Mouse (Mus musculus) embryonic fibroblast, embryonic 13.5 days (primary cell): ENCODE measurements around the gene Unc13a. TPM values are rescaled to one million over a fixed set of nuclear protein-coding genes. Genes with fewer than 3 reads are reported as not detected.

Experiments
- H3K27ac ChIP-seq: 2 replicates; pipeline ENCODE4 v1.5.1; 2012; ENCODE audit warnings: low read length, control low read depth, inconsistent platforms; ENCODE audit not compliant: insufficient read depth
- H3K4me1 ChIP-seq: 2 replicates; pipeline ENCODE4 v1.6.1; 2011; ENCODE audit warnings: low read length; ENCODE audit not compliant: control insufficient read depth, insufficient read depth
- H3K4me3 ChIP-seq: 2 replicates; pipeline ENCODE4 v1.5.1; 2011; ENCODE audit warnings: mild to moderate bottlenecking, control low read depth, low read length; ENCODE audit not compliant: insufficient read depth
- CTCF ChIP-seq: IDR thresholded peaks from 2 replicates; pipeline ENCODE4 v1.5.1; 2011; ENCODE audit warnings: mild to moderate bottlenecking, control low read depth, low read length, moderate library complexity, borderline replicate concordance; ENCODE audit not compliant: insufficient read depth
- POLR2A ChIP-seq: IDR thresholded peaks from 2 replicates; pipeline ENCODE4 v1.6.1; 2011; ENCODE audit warnings: low read depth, mild to moderate bottlenecking, control low read depth, low read length, moderate library complexity
- polyA plus RNA-seq: library from polyadenylated mRNA; stranded (reverse); fragments of >200 nt; gene quantifications from 2 replicates; pipeline ENCODE4 v1.2.4, GENCODE M21; 2011; ENCODE audit warnings: low read depth; ENCODE audit not compliant: missing spikeins, insufficient read length

Gene Unc13a
- polyA plus RNA-seq, 1 experiment: 1.9 TPM

DNA sequence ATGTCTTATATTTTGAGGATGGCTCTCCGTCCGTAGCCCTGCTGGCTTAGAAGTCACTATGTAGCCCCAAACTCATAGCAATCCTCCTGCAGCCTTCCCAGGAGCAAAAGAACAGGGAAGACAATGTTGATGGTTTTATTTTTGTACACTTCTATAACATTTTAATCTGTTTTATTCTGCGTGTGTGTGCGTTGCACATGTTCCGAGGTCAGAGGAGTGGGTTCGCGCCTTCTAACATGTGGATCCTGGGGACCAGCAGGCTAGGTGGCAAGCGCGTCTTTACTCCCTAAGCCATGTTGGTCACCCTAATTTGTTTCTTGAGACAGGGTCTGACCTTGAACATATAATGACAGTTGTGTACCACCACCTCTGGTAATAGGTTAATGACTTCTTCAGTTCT is 5.2 kb upstream of the Unc13a start:
- peak overlapping the region; percentile 59; the same call in 1 of the 2 replicates for H3K4me3 ChIP-seq
- no peak for TF ChIP-seq CTCF
- TF ChIP-seq POLR2A: no peak
- peaks cover 7% of the 10 kb centered on the region for H3K4me1 ChIP-seq
- no peak overlapping the region for H3K27ac ChIP-seq

DNA sequence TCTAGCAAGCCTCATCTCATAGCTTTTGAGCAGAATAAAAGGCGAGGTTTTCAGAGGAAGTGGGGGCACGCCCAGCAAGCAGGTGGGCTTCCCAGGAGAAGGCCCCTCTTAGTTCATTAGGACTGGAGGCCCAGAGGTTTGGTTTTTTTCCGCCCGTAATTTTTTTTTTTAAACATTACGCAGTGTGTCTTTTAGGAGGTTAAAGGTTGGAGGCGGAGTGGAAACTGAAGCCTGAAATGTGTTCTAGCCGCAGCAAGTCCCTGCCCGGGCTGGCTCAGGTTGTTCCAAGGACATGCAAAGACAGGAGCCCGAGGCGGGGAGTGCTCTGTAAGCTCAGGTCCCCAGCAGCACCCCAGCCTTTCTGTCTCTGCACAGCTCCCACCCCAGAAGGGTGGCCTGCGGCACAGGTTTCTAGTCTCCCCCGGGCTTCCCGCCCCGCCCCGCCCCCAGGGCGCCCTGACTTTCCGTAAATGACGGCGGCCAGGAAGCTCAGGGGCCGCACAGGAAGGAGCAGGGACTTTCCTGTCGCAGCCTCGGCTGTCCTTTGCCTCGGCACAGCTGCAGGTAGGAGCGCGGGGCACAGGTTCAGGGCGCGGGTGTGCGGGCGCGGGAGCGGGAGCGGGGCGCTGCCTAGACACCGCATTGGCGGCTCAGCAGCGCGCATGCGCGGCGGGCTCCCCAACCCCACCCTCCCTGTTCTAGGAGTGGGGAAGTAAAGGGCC is 4.6 kb upstream of the Unc13a start, which contains the start of gene Jak3:
TSS of gene Jak3 (plus strand) at position 277 of the 722 bp plus-strand sequence.
- peak within 1 kb of the TSS; percentile 59 for H3K4me3 ChIP-seq
- H3K27ac ChIP-seq: no peak within 1 kb of the TSS
- TF ChIP-seq CTCF: no peak
- TF ChIP-seq POLR2A: peak; percentile 75
- peaks cover 5% of the 10 kb centered on the region for H3K4me1 ChIP-seq

DNA sequence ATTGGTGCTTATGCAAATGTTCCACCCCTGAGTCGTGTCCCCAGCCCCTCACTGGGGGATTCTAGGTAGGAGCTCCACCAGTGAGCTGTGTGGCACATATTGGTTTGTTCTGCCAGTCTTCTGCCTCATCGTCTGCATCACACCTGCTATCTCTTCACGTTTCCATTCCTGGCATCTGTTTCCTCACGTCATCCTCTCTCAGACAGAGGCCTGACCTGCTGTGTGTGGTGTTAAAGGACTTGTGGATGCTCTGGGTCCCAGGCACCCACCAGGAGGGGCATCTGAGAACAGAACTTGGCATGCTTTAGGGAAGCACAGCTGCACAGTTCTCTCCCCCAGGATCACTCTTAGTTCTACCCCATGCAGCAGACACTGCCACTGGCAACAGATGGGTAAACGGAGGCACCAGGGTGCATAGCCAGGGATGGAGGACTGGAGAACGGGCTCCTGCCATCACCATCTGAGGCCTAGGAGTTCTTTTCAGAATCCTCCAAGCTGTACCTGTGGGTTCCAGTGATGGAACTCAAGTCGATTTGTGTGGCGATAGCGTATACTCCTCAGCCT is 4.0 kb upstream of the Unc13a start:
- TF ChIP-seq POLR2A (no peak), CTCF (no peak)
- peaks cover 5% of the 10 kb centered on the region for H3K4me1 ChIP-seq
- no peak overlapping the region for H3K27ac ChIP-seq
- peak overlapping the region; percentile 59; the same call in 1 of the 2 replicates for H3K4me3 ChIP-seq

DNA sequence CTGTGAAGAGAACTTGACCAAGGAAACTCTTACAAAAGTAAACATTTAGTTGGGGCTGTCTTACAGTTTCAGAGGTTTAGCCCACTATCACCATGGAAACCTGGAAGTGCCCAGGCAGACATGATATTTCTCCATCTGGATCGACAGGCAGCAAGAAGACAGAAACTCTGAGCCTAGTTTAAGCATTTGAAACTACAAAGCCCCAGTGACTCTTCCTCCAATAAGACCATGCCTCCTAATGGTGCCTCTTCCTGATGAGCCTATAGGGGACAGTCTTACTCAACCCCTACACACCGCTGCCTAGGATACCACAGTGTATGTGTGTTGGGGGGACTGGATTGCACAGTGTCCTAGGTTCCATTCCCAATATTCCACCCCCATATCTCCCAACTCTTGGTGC is 2.5 kb upstream of the Unc13a start:
- TF ChIP-seq POLR2A: no peak
- TF ChIP-seq CTCF: no peak
- Histone ChIP-seq H3K27ac (no peak overlapping the region), H3K4me3 (no peak overlapping the region), H3K4me1 (peaks cover 5% of the 10 kb centered on the region)

DNA sequence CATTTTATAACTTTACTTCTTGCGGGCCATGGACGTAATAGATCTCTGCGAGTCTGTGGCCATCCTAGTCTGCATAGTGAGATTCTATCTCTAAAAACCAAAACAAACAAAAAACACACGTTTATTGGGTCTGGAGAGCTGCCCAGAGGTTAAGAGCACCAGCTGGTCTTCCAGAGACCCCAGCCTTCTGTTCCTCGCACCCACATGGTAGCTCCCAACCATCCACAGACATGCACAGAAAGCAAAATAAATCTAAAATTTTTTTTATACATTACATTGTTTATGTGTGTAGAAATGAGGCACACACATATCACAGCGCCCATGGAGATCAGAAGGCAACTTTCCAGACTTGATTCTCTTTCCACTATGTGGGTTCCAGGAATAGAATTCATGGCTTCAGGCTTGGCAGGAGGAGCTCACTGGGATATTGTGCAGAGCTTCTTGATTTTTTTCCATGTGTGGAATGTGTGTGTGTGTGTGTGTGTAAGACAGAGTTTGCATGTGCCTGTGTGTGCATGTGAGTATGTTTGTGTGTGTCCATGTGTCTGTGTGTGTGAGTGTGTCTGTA is 695 bp upstream of the Unc13a start:
- no peak overlapping the region for H3K4me3 ChIP-seq
- H3K4me1 ChIP-seq: peaks cover 14% of the 10 kb centered on the region
- H3K27ac ChIP-seq: no peak overlapping the region
- peak; percentile 27; the same call in 1 of the 2 replicates for TF ChIP-seq POLR2A
- no peak for TF ChIP-seq CTCF

DNA sequence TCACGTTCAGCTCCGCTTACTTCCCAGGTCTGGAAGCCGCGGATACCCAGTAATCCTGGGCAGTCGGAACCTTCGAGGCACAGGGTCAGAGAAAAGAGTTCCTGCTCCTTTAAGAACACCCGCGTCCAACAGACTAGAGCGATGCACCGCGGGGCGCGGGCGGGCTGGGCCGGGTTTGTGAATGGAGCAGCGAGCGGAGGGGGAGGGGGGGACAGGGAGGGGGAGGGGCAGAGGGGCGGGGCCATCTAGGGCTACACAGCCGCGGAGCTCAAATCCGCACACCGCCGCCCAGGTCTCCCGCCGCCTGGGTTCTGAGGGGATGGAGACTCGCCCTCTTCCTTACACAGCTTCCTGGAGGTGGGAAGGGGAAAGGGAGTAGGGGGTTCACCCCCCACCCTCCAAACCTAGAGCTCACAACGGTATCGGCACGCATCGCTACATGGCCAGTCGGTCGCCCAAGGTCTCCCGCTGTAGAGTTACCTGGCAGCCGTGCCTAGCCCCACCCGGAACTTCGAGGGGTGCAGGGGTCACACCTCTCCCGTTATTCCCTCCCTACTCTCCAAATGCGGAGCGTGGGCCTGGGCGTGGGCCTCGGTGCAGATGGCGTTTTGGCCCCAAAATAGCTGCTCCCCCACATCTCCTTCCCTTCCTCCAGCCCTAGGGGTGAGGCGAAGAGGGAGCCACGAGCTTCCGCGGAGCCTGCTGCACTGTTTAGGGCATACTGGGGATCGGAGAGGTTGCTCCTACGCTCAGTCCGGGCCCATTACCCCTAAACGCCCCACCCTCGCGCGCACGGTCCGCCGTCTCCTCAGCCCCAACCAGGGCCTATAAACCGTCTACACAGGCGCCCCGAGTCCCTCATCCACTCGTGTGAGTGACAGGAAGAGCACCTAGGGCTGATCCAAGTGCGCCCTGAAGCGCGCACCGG is 672 bp downstream of the Unc13a start:
- Histone ChIP-seq H3K27ac (no peak overlapping the region; the same call in 1 of the 2 replicates), H3K4me3 (peak overlapping the region; percentile 54), H3K4me1 (peaks cover 14% of the 10 kb centered on the region)
- TF ChIP-seq POLR2A: no peak; the same call in 1 of the 2 replicates
- no peak for TF ChIP-seq CTCF

DNA sequence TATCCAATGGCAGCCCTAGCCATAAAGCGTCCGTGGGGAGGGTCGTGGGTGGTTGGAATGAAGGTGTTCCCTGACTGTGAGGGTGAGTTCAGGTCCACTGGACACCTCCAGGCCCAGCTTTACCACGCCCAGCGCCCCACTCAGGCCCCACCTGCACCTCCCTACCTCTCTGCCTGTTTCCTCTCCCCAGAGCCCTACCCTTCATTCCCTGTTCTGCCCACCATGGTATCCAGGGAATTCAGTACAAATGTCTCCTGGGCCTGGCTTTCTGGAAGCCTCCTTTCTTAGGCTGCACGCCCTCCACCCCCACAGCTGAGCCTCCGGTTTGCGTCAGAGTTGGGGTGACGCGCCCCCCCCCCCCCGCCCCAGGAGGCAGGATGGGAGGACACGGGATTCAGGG is 1.4 kb downstream of the Unc13a start:
- H3K4me1 ChIP-seq: peaks cover 9% of the 10 kb centered on the region; the same call in 1 of the 2 replicates
- peak overlapping the region; percentile 18; the same call in 1 of the 2 replicates for H3K4me3 ChIP-seq
- TF ChIP-seq CTCF (no peak), POLR2A (no peak)
- no peak overlapping the region for H3K27ac ChIP-seq

DNA sequence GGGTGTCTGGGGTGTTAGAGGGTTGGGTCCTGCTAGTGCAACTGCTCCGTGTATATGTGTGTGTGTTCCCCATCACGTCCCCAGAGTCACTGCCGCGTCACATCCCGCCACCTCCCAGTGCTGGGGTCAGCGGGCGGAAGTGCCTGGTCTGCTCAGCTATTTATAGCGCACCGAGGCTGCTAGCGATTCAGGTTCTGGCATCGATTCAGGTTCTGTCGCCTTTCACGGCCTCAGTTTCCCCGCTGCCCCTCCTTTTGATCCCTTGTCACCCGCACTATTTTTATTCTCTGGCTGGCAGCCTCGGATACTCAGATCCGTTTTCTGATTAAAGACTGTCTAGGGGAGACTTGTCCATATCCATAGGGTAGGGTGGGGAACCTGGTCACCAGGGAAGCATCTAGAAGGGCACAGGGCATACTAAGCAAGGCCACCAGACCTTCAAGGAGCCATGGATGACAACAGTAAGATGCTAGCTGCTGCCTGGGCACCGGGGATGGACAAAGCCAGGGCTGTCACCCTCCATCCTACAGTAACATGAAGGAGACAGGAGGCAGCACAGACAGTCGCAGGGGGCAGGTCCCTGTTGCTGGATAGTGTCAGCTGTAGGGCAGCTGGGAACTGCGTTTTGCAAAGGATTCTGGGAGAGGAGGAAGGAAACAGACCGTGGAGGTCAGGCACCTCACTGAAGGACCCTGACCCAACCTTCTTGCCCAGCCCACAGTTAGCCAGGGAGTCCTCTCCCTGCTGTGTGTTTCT is 3.2 kb downstream of the Unc13a start:
- Histone ChIP-seq H3K27ac (no peak overlapping the region; the same call in 1 of the 2 replicates), H3K4me3 (no peak overlapping the region), H3K4me1 (peaks cover 9% of the 10 kb centered on the region; the same call in 1 of the 2 replicates)
- peak; percentile 36; the same call in 1 of the 2 replicates for TF ChIP-seq POLR2A
- TF ChIP-seq CTCF: no peak

DNA sequence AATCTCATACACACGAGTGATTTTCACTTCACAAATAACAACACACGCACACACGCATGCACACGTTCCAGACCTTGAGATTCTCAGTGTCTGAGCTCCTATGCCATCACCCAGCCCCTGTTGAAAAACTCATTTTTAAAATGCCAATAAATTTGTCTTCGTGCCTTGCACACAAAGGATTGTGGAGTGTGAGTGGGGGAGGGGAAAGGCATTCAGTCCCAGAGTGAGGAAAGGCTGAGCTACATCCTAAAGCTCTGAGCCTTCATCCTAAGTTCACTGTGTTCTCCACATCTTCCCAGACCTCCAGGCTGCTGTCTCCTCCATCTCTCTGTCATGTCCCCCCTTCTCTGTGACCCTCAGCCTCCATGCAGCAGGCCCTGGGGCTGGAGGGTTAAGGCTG is 4.3 kb downstream of the Unc13a start:
- Histone ChIP-seq H3K4me3 (no peak overlapping the region), H3K27ac (no peak overlapping the region), H3K4me1 (peaks cover 9% of the 10 kb centered on the region; the same call in 1 of the 2 replicates)
- TF ChIP-seq POLR2A (no peak), CTCF (no peak)
